Mouse (Mus musculus): Measurements from ENCODE around the gene Thsd4. TPM values are rescaled to one million over a fixed set of nuclear protein-coding genes. Genes with fewer than 3 reads are reported as not detected.

Thsd4 gene
- polyA plus RNA-seq, 1 experiment from 2014 or later: 4.3 TPM

Other genes with a start within 250 kb of the Thsd4 start
- 83.5 and 88.4 TPM in 2 replicates for gene Lrrc49, start 166.1 kb upstream of the Thsd4 start, polyA plus RNA-seq (2015; fragmentation: Nextera tagmentation; extraction: Ambion mirVana)
- gene Larp6, start 190.9 kb upstream of the Thsd4 start, polyA plus RNA-seq (2015; fragmentation: Nextera tagmentation; extraction: Ambion mirVana): 20.7 and 22.9 TPM in 2 replicates